Comparison of ENCODE assay signal across 8 mouse cellular contexts in the genomic region with DNA sequence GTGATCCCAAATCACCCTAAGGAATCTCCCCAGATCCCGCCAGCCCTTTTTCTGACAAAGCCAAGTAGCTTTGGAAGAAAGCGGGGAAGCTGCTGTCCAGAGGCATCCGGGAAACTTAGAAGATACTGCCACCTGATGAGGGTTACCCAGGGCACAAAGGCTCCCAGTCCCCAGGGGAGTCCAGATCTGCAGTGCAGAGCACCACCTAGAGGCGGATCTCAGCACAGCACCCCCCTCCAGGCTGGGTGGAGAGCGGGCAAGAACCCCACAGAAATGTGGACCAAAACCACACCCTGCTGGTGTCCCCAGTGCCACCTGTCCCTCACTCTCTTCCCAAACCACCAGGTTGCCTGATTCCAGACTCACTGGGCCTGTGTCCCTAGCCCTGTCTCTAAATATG. TPM values are rescaled to one million over a fixed set of nuclear protein-coding genes. Genes with fewer than 3 reads are reported as not detected.
A peak's percentile ranks its signal among the peaks of the same experiment; 100 is the strongest.
DNase-seq lines count a peak whose midpoint lies in the region; ATAC-seq and TF ChIP-seq lines count a peak whose summit lies in the region.

No protein-coding gene starts in this region.

- H3K36me3 ChIP-seq in kidney, embryonic 15.5 days = no peaks in the 10 kb centered on the region
- no peaks in the 10 kb centered on the region for H3K36me3 ChIP-seq in liver, embryonic 14.5 days (replicated peaks; ENCODE audit: control insufficient read depth, insufficient read depth, low read depth)

- no peak overlapping the region for H3K4me3 ChIP-seq in kidney, embryonic 15.5 days (replicated peaks)
- H3K4me3 ChIP-seq in liver, embryonic 14.5 days (ENCODE audit: insufficient read depth in 1 of 2, low read depth in 2 of 2, low read length in 2 of 2) = no peak overlapping the region

- WGBS in kidney, embryonic 15.5 days = 12% methylated on average over 5 of the region's 5 CpGs
- WGBS in liver, embryonic 14.5 days (ENCODE audit: insufficient replicate concordance) = 8% methylated on average over 5 of the region's 5 CpGs

- ATAC-seq in kidney, embryonic 15.5 days (replicated peaks; ENCODE audit: low FRiP score) = 0 out of 2 replicates have a peak, but pooled peaks have one; percentile 46
- ATAC-seq in liver, embryonic 14.5 days (ENCODE audit: insufficient read depth) = no peak

- peak; percentile 89 for DNase-seq in A20 (ENCODE audit: low read depth, low spot score)
- DNase-seq in NIH3T3 (ENCODE audit: low read depth) = peak; percentile 69
- peak; percentile 32 for DNase-seq in cerebellum, adult 9-11 months
- DNase-seq in frontal cortex, postnatal 36 days (ENCODE audit: low spot score in 2 of 2) = peak; percentile 55 to 64
- DNase-seq in liver, embryonic 14.5 days (ENCODE audit: low read depth in 3 of 3, low spot score in 3 of 3) = peak in 1 of 3 experiments; percentile 19
- DNase-seq in retina, embryonic 14.5 days (ENCODE audit: low spot score) = peak; percentile 80
- peak; percentile 84 for DNase-seq in thymus, postnatal 25 days

- H3K9ac ChIP-seq in kidney, embryonic 15.5 days = no peak overlapping the region
- no peak overlapping the region for H3K9ac ChIP-seq in liver, embryonic 14.5 days (replicated peaks)

- no peaks in the 10 kb centered on the region for H3K9me3 ChIP-seq in kidney, embryonic 15.5 days (replicated peaks)
- no peaks in the 10 kb centered on the region for H3K9me3 ChIP-seq in liver, embryonic 14.5 days (ENCODE audit: control insufficient read depth, low read length)

- peaks cover 25% of the 10 kb centered on the region for H3K27me3 ChIP-seq in kidney, embryonic 15.5 days
- H3K27me3 ChIP-seq in liver, embryonic 14.5 days (ENCODE audit: control insufficient read depth, insufficient read depth, low read length) = no peaks in the 10 kb centered on the region

- TF ChIP-seq CTCF in liver, embryonic 14.5 days (IDR thresholded peaks at IDR 0.05; ENCODE audit: low read depth) = peak; percentile 92

- H3K4me2 ChIP-seq in kidney, embryonic 15.5 days = no peak overlapping the region
- no peak overlapping the region for H3K4me2 ChIP-seq in liver, embryonic 14.5 days (ENCODE audit: low read depth)

- no peak for TF ChIP-seq EP300 in liver, embryonic 14.5 days (IDR thresholded peaks at IDR 0.05; ENCODE audit: low read depth)

- no peak overlapping the region for H3K27ac ChIP-seq in kidney, embryonic 15.5 days
- H3K27ac ChIP-seq in liver, embryonic 14.5 days = no peak overlapping the region

- H3K4me1 ChIP-seq in kidney, embryonic 15.5 days = no peaks in the 10 kb centered on the region
- H3K4me1 ChIP-seq in liver, embryonic 14.5 days (replicated peaks; ENCODE audit: control insufficient read depth in 2 of 2, insufficient read depth in 2 of 2, low read length in 1 of 2) = no peaks in the 10 kb centered on the region

RNA-seq across cellular contexts. Expression of gene Cdh23, which starts 0.7 kb away (rescaled TPM):
- polyA plus RNA-seq in kidney, embryonic 15.5 days (2015; fragmentation: Nextera tagmentation; extraction: Ambion mirVana) = 0.62 and 0.66 TPM in 2 replicates
- 0.02 and 0.06 TPM in 2 replicates for polyA plus RNA-seq in liver, embryonic 14.5 days (2012; rRNA removed)
- polyA plus RNA-seq in liver, embryonic 14.5 days (2014; fragmentation: Nextera tagmentation; extraction: Ambion mirVana) = 0.06 TPM in 1 of 2 replicates, not detected in the other

RNA-seq across cellular contexts. Expression of gene Slc29a3, which starts 55.6 kb away (rescaled TPM):
- polyA plus RNA-seq in kidney, embryonic 15.5 days (2015; fragmentation: Nextera tagmentation; extraction: Ambion mirVana) = 13.4 and 15.5 TPM in 2 replicates
- 1.7 and 1.9 TPM in 2 replicates for polyA plus RNA-seq in liver, embryonic 14.5 days (2012; rRNA removed)
- polyA plus RNA-seq in liver, embryonic 14.5 days (2014; fragmentation: Nextera tagmentation; extraction: Ambion mirVana) = 2.1 and 3.3 TPM in 2 replicates
